Mouse (Mus musculus): ENCODE measurements at regions not wholly inside any gene's neighbourhood (a gene's known extent, or its start where the extent isn't known, plus 50 kb on each side); places are given as distances from the start of the nearest gene placed in this dataset.

DNA sequence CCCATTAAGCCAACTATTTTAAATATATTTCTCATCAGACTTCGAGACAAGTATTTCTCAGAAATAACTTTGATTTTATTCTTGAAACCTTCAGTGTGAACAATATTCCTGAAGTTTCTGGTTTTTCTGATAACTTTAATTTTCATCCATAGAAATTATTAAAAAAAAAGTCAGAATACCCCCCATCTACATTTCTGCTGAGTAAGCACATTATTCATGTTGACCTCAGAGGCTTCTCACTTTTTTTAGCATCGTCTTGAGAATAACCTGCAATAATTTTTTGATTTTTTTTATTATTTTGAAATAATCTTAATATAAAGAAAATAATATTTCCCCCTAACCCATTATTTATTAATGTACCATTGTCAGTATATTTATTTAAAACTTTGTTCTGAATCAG lies 166.1 kb upstream of the Ppp2r3a start:
- no peak for TF ChIP-seq CTCF (conservative IDR thresholded peaks at IDR 0.05; ENCODE audit: insufficient read depth, insufficient read length, low read depth, low read length)
- no peak for TF ChIP-seq POLR2A (IDR thresholded peaks at IDR 0.05; ENCODE audit: low read depth, low read length)
